Mouse (Mus musculus) kidney, postnatal 4 days (tissue): Measurements from ENCODE around the gene Gm20388.

ENCODE experiments used
- DNase-seq, 2 experiments: peaks; one replicate each; pipeline ENCODE4 v3.0.0; 2021; ENCODE audit warnings: mixed read lengths in 2 of 2

The Gm20388 gene

DNA sequence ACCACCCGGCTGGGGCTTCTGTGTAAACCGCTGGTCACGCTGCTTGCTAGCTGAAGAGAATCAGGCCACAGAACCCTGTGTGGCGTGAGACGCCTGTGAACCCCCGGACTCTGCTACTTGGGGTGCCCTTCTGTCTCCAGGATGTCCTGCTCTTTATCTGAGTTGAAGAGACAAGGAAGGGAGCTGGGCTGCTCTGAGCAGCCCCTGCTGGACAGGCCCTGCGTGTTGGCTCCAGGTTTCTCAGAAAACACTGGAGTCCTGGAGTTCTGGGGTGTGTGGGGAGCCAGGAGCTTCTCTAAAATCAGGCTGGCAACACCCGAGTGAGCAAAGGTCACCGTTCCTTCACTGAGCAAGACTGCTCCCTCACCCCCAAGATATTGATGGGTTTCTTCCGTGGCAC is 971.0 kb downstream of the Gm20388 start:
- no peak for DNase-seq

DNA sequence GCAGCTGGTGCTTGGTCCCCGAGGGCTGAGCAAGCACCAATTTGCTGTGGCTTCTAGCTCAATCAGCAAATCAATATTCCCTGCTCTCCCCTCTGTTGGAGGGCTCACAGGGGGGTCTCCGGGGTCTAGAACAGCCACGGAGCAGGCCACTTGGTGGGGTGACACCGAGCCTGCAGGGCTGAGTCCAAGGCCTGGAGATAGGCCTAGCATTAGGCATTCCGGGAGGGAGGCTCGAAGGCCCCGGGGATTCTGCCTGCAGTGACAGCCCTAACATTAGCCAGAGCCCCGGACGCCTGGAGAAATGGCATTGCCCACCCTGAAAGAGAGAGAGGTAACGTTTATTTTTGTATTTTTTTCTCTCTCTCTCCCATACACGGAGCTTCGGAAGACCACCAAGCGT is 972.0 kb downstream of the Gm20388 start:
- DNase-seq = no peak

DNA sequence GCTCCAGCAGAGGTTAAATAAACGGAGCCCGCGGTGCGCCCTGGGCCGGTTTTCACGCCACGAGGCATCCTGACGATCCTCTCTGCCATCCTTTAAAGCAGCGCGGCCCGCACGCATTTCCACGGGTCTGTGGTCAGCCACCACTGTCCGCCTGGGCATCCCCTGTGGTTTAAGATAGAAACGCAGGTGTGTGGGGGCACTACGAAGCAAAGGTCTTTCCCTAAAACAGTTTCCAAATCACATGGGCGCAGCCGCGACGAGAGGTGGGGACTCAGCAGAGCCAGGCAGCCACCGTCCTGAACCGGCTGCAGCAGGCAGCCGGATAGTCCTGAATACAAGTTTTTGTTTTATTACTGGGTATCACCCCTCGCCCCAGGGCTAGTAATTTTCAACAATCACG is 972.7 kb downstream of the Gm20388 start:
- DNase-seq = no peak

DNA sequence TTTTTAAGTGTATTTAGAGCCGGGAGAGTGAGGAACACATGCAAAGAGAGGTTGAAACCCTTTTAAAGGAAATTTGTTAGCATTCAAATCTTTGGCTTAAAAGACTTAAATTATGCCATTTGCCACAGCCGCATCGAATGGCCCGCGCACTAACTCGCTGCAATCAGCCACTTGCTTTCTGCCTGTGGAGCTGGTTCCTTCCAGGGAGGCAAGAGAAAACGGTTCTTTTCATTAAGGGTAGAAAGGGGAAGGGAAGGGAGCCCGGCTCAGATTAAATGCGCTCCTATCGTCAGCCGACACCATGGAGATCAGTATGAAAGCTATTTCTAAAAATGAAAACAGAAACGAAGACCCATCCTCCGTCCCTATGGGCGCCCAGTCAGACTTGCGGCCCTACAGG is 973.2 kb downstream of the Gm20388 start:
- DNase-seq = no peak

DNA sequence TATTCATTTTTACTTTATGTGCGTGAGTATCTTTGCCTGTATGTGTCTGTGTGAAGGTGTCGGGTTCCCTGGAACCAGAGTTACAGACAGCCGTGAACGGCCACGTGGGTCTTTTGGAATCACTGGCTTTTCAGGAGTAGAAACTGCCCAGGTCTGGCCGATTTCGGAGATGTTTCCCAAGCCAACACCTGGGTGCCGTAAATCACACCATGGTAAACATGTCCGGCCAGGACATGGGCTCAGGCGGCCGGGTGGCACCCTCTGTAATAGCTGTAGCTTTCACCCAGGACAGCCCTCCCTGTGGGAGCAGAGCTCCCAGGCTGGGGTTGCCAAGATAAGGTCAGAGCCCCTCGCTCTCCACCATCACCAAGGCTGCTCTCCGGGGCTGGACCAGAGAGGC is 974.2 kb downstream of the Gm20388 start:
- no peak for DNase-seq

DNA sequence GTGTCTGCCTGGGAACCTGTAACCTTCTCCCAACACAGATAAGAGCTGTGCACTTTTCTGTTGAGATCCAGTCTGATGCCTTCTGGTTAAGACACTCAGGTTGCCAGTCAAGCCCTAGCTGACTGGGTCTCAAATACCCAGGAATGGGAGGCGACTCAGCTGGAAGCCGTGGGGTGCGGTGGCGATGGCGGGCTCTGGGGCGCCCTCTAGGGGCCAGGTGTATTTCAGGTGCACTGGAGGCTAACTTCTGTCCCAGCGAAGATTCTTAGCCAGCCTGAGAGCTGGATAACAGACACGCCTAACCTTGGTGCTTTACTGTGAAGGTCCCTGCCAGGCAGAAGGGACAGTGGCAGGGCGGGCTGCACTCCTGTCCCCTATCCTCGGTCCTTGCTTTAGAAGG is 976.6 kb downstream of the Gm20388 start:
- DNase-seq = peak; percentile 52 to 57

DNA sequence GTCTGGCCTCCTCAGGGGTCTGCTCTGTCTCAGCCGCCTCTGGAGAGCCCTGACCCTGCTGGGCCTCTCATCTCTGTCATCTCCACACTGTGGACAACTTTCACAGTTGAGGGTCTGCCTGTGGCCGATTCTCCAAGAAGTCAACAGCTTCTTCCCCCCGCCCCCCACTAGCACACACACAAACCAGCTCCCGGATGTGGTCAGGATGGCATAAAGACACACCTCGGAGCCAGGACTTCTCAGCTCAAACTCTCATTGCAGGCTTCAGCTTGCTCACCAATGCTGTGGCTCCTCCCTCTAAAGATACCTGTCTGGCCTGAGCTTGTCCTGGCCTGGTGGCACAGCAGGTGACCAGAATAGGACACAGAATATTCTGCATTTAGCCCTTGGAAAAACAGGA is 977.4 kb downstream of the Gm20388 start:
- DNase-seq = no peak

DNA sequence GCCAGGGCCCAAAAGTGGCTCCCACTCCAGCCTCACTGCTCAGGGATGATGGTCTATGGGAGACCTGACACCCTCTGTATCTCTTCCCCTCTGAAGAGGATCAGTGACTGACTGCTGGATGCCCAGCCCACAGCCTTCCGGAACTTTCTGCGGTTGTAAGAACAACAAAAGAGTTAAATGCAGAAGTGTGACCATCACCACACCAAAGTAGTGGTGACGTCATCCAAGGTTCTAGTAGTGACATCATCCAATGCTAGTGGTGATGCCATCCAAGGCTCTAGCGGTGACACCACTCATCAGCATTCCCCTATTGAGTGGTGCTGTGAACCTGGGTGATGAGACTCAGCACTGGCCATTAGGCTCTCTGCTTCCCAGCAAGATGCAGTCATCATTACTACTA is 978.5 kb downstream of the Gm20388 start:
- no peak for DNase-seq

DNA sequence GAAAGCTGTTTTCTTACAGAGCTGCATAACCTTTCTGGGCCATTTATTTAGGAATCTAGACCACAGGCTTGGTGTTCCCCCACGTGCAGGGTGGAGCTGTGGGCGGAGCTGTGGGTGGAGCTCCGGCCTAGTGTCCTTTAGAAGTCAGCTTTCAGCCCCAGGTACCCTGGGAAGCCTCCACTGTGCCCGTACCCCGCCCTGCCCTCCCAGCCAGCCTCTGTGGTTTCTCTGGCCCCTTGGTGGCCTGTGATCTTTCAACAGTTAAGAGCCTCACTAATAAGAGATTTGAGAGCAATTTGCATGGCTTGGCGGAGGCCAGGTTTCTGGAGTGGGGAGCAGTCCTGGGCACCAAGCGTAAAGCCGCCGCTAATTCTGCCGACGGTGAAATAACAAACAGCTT is 979.4 kb downstream of the Gm20388 start:
- peak; percentile 41 to 62 for DNase-seq

DNA sequence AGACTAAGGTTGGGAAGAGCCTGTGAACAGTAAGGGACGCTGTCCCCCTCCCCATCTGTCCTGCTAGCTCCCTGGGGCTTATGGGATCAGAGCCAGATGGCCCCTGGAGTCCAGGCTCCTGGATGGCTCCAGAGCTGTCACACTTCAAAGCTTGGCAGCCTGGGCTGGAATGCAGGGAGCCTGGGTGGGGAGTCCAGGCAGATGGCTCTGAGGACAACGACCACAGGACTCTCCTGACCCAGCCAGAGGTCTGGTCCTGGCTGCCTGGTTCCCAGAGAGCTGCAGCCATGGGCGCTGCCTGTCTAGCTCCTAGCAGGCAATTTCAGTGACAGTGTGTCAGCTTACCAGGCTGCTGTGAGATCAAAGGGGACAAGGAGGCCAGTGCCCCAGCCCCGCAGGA is 984.4 kb downstream of the Gm20388 start:
- DNase-seq = no peak

DNA sequence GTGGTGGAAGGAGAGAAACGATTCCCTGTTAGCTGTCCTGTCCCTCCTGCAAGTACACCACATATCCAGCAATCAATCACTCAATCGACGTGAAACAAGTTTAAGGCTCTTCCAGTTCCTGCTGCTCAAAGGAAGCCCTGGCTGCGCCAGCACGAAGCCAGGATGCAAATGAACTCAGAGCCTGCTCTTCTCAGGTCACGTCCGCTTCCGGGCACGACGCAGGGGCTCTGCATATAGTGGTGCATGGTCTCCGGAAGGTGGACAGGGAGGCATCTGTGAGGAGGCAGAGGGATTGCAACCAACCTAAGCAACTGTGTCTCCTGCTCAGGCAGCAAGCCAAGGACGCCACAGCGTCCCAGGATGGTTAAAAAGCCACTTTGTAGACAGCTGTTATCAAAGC is 985.0 kb downstream of the Gm20388 start:
- DNase-seq = no peak

DNA sequence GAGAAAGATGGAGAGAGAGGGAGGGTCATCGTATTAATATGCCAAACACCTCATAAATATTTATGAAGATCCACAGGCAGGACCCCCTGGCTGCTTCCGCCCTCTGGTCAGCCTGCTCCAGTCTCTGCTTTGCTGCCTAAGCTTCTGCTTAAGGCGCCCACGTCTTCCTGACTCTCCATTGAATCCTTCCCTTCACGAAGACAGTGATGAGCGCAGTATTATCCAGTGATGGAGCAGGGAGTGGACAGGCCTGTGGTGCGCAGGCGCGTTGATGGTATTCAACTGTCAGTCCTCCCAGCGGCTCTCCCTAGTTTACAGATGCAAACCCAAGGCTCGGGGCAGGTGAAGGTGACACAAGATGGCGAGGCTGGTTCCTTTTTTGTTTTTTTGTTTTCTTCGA is 985.6 kb downstream of the Gm20388 start:
- DNase-seq = no peak

DNA sequence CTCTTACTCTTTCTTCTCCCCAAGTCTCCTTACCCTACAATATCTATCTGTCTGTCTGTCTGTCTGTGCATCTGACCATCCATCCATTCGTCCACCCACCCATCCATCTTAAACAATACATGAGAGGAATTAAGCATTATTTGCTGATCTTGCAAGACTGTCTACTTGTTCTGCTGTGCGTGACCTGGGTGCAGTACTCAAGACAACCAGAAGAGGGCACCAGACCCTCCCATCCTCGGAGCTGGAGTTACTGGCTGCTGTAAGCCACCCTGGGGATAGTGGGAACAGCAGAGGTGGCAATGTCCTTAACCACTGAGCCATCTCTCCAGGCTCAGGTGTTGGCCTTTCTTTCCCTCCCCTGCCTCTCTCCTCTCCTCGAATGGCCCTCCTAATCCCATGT is 987.4 kb downstream of the Gm20388 start:
- peak; percentile 75 to 78 for DNase-seq

DNA sequence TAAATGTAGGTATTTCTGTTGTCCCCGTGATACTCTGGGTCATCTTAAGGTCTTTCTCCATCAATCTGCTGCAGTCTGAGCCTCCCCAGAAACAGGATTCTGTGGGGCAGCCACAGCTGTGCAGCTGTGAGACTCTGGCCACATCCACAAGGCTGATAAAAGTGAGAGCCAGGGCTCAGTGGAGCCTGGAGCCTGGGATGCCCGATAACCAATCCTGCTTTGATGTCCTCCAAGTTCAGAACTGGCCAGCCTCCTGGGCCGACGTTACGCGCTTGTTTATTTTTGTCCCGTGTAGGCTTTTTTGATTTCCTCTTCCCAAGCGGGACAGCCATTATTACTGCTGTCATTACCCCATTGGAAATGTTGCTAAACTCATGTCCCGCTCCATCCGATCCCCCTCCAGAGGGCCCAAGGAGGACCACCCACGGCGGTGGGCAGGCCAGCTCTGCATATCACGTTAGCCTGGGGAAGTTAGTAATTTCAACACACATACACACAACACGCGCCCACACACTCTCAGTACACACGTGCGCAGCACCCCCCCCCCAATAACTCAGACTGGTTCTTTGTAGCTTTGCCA is 988.3 kb downstream of the Gm20388 start:
- DNase-seq = no peak

DNA sequence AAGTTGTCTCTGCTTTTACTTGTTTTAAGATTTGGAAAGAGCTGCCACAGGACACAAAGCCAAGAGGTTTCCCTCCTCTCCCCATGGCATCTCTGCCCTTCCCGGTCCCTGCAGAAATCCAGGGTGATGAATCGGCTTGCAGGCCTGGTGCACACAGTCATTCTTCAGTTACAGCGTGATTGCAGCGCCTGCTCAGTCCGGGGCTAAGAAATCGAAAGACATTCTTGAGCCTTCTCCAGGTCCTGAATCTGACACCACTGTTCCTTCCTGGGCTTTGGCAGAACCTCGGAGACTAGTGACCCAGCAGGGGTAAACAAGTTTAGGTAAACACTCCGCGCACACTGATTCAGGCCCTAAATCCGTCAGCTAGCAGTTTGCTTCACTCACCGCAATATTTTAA is 991.7 kb downstream of the Gm20388 start:
- DNase-seq = peak in 1 of 2 experiments; percentile 35

DNA sequence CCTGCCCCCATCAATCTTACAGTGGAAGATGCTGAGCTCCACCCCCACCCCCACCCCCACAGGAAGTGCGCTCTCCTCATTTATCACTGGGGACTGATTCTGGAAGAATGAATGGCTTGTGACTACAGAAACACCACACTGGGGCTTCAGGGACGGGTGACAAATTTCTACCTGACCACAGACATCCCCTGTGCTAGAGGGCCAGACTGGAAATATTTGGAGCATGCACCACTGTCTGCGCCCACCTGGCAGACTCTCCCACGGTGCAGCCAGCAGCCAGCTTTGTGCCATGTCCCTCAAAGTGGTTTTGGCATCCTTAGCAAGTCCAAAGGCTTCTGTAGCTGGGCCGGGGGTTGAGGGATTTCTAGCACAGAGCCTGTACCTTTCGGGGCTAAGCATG is 997.0 kb downstream of the Gm20388 start:
- no peak for DNase-seq

DNA sequence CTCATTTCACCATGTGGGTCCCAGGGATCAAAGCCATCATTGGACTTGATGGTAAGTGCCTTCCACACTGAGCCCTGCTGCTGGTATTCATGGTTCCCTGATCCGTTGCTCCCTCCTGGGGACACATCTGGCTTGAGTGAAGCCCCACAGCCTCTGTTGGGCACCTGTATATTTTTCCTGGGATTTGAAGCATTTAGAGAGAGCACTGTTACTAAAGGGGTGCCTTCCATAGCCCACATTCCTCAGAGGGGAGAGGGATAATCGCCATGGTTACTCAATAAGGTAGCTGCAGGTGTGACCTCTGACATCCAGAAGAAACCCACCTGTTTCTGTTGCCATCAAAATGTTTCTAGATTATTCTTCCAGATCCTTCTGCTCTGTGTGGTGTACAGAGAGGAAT is 1000.3 kb downstream of the Gm20388 start:
- no peak for DNase-seq

DNA sequence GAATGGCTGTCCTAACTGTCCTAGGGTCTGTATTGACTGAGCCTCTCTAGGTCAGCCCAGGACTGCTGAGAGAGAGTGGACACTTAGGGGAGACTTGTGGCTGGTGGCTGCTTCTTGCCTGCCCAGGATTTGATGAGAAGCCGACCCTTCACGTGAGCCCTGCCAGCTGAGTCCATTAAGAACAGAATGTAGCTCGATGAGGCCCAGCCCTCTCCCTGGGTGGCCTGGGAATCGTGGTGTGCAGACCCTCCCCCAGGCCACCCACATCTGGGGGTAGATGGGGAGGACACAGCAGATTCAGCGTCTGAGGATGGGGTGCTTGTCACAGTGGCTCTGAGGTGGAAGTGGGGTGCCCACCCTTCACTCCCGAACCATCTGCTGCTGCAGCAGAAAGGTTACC is 1001.8 kb downstream of the Gm20388 start:
- DNase-seq = no peak

DNA sequence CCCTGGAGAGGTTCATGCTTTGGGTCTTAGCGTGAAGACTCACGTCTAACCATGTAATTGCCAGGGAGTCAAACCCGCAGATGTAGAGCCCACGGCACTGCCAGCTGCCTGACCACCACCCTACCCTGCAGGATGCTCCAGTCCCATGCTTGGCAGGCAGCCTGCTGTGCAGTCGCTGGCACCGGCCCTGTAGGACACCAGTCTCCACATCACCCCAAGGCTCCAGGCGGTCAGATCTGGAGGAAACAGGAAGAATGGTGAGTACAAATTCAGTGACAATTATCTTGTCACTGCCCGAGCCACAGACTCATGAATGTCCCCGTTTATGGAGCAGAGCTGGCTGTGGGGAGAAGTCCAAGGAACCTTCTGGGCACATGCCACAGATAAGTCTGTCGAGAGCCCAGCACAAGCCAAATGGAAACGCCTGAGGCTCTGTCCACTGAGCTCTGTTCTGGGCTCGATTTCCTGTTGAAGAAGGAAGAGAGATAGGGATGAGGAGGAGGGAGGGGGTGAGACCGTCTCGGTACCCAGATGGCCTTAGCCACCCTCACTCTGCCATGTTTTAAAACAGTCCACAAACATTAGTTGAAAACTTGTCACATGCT is 1006.3 kb downstream of the Gm20388 start:
- no peak for DNase-seq

DNA sequence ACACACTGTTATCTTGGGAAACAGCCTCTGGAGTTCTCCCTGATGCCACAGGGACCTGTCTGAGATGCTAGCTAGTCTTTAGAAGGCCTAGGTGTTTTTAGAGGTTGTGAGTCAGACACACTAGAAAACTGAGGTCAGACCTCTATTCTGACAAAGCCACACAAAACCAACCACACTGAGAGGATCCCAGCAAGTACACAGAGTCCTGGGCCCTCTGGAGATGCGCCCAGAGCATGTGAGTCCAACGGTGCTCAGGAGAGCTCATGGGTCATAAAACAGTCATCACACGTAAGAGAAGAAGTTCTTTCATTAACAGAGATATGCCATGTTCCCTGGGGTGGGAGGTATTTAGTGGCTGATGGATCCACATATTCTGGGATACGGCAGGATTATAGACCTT is 1009.9 kb downstream of the Gm20388 start:
- DNase-seq = no peak

DNA sequence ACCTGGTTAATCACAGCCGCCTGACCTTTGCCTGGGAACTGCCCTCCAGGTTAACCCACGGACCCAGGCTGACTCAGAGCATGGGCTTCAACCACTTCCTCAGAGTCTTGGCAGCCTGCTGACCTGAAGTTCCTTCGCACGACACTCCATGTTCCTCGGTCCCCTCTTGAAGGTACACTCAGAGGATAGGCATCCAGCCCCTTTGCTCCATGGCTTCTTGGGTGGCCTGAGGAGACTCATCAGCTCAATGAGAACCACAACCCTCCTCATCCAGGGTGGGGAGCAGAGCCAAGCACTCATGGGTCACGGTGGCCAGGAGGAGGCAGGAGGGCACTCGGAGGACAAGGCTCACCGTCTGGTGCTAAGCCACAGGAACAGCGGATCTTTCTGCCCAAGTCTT is 1015.6 kb downstream of the Gm20388 start:
- DNase-seq = no peak

DNA sequence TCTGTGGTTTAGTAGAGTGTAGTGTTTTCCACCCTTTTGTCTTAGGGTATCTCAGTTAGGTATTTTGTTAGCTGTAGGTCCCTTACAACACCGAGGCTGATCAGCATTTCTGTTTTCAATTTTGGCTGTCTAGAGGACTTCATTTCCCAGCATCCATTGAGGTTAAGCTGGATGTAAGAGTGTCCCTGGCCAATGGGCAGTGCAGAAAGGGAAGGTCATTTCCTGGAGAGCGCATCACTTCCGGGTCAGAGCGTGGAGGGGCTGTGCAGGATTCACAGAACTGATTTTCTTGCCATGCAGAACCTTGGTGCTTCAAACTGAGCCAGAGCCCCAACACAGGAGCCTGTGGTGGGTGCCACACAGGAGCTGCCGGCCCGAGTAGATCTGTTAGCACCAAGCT is 1017.4 kb downstream of the Gm20388 start:
- no peak for DNase-seq

DNA sequence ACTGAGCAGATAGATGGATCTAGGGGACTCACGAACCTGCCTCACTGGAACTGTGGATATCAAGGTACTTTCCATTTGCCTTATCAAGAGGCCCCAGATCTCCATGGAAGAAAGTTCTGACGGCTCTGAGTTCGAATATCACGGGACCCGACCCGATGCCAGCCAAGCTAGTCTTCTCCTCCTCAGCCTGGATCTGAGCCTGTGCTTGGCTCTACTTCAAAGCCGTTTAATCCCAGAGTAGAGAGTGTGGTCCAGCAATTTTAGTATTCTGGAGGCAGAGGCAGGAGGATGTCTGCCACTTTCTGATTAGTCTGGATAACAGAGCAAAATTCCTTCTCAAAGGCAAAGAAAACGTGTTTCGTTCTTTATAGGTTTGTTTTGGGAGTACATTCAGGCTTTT is 1024.0 kb downstream of the Gm20388 start:
- DNase-seq = no peak

DNA sequence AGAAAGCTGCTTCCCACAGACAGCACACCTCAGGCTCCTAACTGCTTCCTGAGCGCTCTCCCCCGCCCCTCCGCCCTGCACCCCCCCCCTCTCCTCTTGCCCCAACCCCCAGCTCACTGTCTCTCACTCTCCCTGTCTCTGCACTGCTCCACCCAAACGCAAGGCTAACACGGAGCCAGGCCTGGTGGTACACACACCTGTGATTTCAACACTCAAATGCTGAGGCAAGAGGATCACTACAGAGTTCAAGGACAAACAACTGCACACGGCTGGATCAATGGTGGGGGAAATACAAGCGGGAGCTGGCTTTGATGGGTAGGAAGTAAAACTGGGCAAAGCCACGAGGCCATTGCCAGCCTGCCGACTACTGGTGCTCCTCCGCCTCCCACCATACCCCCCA is 1026.0 kb downstream of the Gm20388 start:
- no peak for DNase-seq

DNA sequence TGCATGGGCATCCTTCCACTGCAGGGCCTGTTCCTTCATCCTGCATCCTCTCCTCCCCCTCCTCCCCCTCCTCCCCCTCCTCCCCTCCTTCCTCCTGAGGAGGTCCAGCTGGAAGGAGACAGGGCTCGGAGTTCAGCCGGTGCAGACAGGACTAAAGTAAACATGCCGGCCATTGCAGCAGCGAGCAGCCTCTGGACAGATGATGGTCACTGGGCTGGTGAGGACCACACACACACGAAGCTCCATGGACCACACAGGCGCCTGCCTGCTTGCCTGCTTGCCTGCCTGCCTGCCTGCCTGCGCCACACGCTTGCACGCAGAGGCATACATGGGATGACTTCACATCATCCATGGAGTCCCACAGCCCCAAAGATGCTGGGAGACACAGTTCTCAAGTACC is 1026.8 kb downstream of the Gm20388 start:
- DNase-seq = peak; percentile 36 to 53
